Mouse (Mus musculus) forebrain, embryonic 14.5 days (tissue): ENCODE measurements at regions not wholly inside any gene's neighbourhood (a gene's known extent, or its start where the extent isn't known, plus 50 kb on each side); places are given as distances from the start of the nearest gene placed in this dataset.

Experiments used
- ATAC-seq: fragments of 200-750 bp; cut with Nextera tagmentation; 2 replicates; pipeline ENCODE4 v1.8.0; 2017; ENCODE audit warnings: mild to moderate bottlenecking, moderate library complexity
- DNase-seq: peaks from one replicate; pipeline ENCODE4 v3.0.0-alpha.2; 2015; ENCODE audit warnings: low spot score
- H3K27ac ChIP-seq: fragments of 300-500 bp; sonication (generic); 2 replicates; pipeline ENCODE4 v1.5.1; 2014; ENCODE audit warnings: low read depth, mild to moderate bottlenecking, control low read depth, low read length, moderate library complexity
- H3K27me3 ChIP-seq: fragments of 300-500 bp; sonication (generic); replicated peaks from 2 replicates; pipeline ENCODE4 v1.6.1; 2014; ENCODE audit warnings: low read length, control low read depth, mixed read lengths; ENCODE audit not compliant: control insufficient read depth, insufficient read depth
- H3K36me3 ChIP-seq: fragments of 300-500 bp; sonication (generic); 2 replicates; pipeline ENCODE4 v1.6.1; 2014; ENCODE audit warnings: low read length, control low read depth; ENCODE audit not compliant: control insufficient read depth, insufficient read depth
- H3K4me1 ChIP-seq: fragments of 300-500 bp; sonication (generic); 2 replicates; pipeline ENCODE4 v1.6.1; 2014; ENCODE audit warnings: antibody characterized with exemption, low read length, control low read depth; ENCODE audit not compliant: control insufficient read depth, insufficient read depth
- H3K4me2 ChIP-seq: fragments of 300-500 bp; sonication (generic); 2 replicates; pipeline ENCODE4 v1.6.1; 2014; ENCODE audit warnings: mild to moderate bottlenecking, control low read depth, low read length
- H3K4me3 ChIP-seq: fragments of 300-500 bp; sonication (generic); 2 replicates; pipeline ENCODE4 v1.5.1; 2014; ENCODE audit warnings: low read depth, low read length, control low read depth
- H3K9ac ChIP-seq: fragments of 300-500 bp; sonication (generic); 2 replicates; pipeline ENCODE4 v1.6.1; 2014; ENCODE audit warnings: mild to moderate bottlenecking, low read length, control low read depth, moderate library complexity
- H3K9me3 ChIP-seq: fragments of 300-500 bp; sonication (generic); replicated peaks from 2 replicates; pipeline ENCODE4 v1.6.1; 2016; ENCODE audit warnings: low read length, control low read depth, mixed read lengths; ENCODE audit not compliant: control insufficient read depth
- WGBS: fragments of 180-500 bp; shearing (Covaris S2); extraction: QIAGEN DNeasy Blood & Tissue Kit; methylation state at CpG from one replicate; pipeline ENCODE4 v1.1.7; 2014; 5-methylcytosine and 5-hydroxymethylcytosine counted together

DNA sequence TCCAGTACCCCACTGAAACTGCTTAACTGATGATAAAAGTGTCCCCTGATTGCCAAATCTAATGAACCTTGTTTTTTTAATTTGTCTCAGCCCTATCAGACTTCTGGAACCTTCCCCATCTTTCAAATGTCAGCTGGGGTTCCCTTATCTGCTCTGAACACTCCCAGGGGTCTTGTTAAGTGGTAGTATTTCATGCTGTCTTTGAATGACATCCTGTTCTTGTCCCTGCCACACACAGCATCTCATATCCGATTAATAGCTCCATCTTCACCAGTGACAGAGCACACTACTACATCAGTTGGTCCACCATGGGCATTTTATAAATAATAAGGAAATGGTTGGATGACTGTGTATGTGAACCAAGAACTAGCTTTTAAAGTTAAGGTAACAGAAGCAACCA is 56.6 kb upstream of the Sfrp2 start:
- DNase-seq (no peak), ATAC-seq (no peak)
- Histone ChIP-seq H3K27me3 (no peaks in the 10 kb centered on the region), H3K9ac (no peak overlapping the region), H3K36me3 (no peaks in the 10 kb centered on the region), H3K4me1 (no peaks in the 10 kb centered on the region), H3K4me3 (no peak overlapping the region), H3K27ac (no peak overlapping the region), H3K4me2 (no peak overlapping the region), H3K9me3 (no peaks in the 10 kb centered on the region)
- 83% methylated on average over 1 of the region's 1 CpGs for WGBS

DNA sequence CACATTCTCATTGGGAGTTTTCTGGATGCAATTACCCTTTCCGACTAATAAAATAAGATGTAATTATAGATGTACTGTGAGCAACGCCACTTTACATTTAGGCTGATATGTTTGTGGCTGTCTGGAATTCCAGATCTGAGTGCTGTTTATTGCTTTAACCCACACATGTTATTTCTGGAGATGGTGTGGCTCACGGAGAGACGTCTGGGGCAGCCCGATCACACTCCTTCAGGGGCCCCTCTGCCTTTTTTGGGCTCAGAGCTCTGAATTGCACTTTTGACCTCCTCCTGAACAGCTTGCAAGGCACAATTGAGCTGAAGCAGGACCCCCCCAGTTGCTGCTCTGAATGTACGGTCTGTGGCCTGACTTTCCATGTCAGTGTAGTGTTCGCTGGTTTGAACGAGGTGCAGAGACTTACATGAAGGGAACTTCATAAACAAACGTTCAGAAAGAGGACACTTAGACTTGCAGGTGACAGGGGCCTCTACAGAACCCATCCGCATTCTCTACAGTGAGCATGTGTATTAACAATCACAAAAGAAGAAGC is 55.1 kb upstream of the Sfrp2 start:
- H3K4me3 ChIP-seq = no peak overlapping the region
- H3K9ac ChIP-seq = no peak overlapping the region
- H3K27ac ChIP-seq = no peak overlapping the region
- no peak for DNase-seq
- no peaks in the 10 kb centered on the region for H3K36me3 ChIP-seq
- no peaks in the 10 kb centered on the region for H3K27me3 ChIP-seq
- no peaks in the 10 kb centered on the region for H3K9me3 ChIP-seq
- H3K4me2 ChIP-seq = no peak overlapping the region
- no peaks in the 10 kb centered on the region for H3K4me1 ChIP-seq
- no peak for ATAC-seq
- 67% methylated on average over 10 of the region's 10 CpGs for WGBS

DNA sequence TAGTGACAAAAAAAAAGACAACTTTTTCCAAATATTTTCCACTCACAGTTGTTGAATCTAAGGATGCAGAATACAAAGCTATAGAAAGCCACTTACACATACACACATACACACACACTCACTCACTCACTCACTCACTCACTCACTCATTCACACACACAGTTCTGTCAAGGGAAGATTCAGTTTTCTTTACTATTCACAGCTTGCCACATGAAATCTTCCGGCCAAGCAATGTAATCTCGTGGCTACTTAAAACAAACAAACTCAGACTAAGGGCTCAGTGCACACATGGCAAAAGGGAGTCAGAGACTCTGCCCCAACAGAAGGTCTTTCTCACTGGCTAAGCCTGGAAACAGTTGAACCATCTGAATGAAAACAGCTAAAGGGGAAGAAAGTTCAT is 53.8 kb upstream of the Sfrp2 start:
- H3K4me2 ChIP-seq = no peak overlapping the region
- no peak for DNase-seq
- H3K4me1 ChIP-seq = no peaks in the 10 kb centered on the region
- no peak for ATAC-seq
- H3K9me3 ChIP-seq = no peaks in the 10 kb centered on the region
- no peaks in the 10 kb centered on the region for H3K27me3 ChIP-seq
- no peaks in the 10 kb centered on the region for H3K36me3 ChIP-seq
- no peak overlapping the region for H3K9ac ChIP-seq
- no peak overlapping the region for H3K27ac ChIP-seq
- 95% methylated on average over 2 of the region's 2 CpGs for WGBS
- no peak overlapping the region for H3K4me3 ChIP-seq

DNA sequence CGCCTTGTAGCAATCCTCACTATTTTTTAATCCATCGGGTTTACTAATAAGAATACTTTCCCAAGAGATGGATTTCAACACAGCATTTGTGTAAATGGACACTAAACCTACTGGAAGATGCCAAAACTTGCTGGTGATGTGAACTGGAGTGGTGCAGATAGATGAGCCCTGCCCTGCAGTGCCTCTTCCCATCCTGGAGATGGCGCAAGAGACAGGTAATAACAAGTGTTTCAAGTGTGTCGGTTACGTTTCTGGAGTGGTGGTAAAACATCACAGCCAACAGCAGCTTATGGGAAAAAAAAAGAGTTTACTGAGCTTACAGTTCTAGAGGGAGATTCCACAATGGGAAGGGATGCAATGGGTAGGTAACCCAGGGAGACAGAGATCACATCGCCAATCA is 51.5 kb upstream of the Sfrp2 start:
- no peak for ATAC-seq
- 48% methylated on average over 6 of the region's 6 CpGs for WGBS

More for the DNA sequence above, 51.5 kb upstream of the Sfrp2 start:
- no peak overlapping the region for H3K4me2 ChIP-seq
- no peaks in the 10 kb centered on the region for H3K36me3 ChIP-seq
- no peaks in the 10 kb centered on the region for H3K4me1 ChIP-seq
- no peaks in the 10 kb centered on the region for H3K27me3 ChIP-seq
- no peaks in the 10 kb centered on the region for H3K9me3 ChIP-seq
- H3K27ac ChIP-seq = no peak overlapping the region
- H3K9ac ChIP-seq = no peak overlapping the region
- H3K4me3 ChIP-seq = no peak overlapping the region
- DNase-seq = no peak
